Mouse (Mus musculus) splenic B cell, adult 2 months (primary cell): ENCODE measurements around the gene Ap4s1.
"Not testable (repeated sequence)": the region's sequence is repeated elsewhere in the genome, so short reads cannot be mapped to it uniquely, and the experiment has no call there.

Experiments
- DNase-seq: peaks from one replicate; pipeline ENCODE4 v3.0.0-alpha.2; 2011; ENCODE audit warnings: low read depth, low spot score
- H3K27me3 ChIP-seq: 2 replicates; pipeline ENCODE4 v1.6.1; 2012; ENCODE audit warnings: mild to moderate bottlenecking, low read length, moderate library complexity, mixed read lengths; ENCODE audit not compliant: control insufficient read depth, poor library complexity, insufficient read depth, severe bottlenecking
- H3K36me3 ChIP-seq: 2 replicates; pipeline ENCODE4 v1.6.1; 2012; ENCODE audit warnings: mild to moderate bottlenecking, low read length, moderate library complexity, mixed read lengths; ENCODE audit not compliant: control insufficient read depth, poor library complexity, insufficient read depth, severe bottlenecking

The Ap4s1 gene

DNA sequence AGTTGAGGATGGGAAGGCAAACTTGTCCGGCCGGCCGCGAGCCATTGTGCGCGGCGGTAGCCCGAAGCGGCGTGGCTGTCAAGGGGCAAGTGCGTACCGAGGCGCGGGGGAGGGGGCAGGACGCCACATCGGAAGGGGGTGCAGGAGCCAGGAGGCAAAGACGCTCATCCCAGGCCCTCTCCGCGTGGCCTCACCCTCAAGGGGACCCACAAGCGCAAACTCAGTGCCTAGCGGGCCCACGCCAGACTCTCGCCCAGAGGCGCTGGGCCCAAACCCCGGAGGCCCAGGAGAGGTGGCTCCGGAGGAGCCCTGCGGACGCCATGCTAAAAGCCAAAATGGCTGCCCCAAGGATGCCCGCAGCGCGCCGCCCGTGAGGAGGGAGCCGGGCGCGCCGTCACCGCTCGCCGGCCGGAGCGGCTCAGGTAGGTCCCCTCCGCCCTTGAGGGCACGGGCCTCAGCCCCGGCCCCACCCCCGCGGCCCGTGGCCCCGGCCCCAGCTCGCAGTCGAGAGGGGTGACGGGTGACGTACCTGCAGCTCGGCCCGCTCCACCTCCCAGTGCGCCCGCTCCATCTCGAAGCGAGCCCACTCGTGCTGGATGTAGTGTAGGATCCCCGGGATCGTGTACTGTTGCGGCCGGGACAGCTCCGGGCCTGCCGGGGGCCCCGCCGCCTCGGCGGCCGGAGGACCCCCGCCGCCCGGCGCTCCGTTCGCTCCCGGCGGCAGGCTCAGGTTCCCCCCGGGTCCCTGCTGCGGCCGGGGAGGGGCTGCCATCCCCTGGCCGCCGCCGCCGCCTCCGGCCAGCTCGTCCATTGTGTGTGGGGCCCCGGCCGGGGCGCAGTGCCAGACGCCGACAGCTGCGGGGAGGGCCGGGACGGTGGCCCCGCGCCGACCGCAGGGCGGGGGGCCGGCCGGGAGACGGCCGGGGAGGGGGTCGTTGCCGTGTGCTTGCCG lies at the start of gene Ap4s1:
TSS of gene Ap4s1 (plus strand) at position 141 of the 952 bp plus-strand sequence.
- peak; percentile 73 for DNase-seq
- Histone ChIP-seq H3K27me3 (no peaks in the 10 kb centered on the region), H3K36me3 (no peaks in the 10 kb centered on the region)

- Histone ChIP-seq H3K27me3 (no peaks in the 10 kb centered on the region), H3K36me3 (0 out of 2 replicates have a peak, but pooled peaks cover 2% of the 10 kb centered on the region)
- peak; percentile 10 for DNase-seq
Measured at GRCm38 (mm10) chr12:51641871-51642270, 49.0 kb upstream of the Ap4s1 start.

DNA sequence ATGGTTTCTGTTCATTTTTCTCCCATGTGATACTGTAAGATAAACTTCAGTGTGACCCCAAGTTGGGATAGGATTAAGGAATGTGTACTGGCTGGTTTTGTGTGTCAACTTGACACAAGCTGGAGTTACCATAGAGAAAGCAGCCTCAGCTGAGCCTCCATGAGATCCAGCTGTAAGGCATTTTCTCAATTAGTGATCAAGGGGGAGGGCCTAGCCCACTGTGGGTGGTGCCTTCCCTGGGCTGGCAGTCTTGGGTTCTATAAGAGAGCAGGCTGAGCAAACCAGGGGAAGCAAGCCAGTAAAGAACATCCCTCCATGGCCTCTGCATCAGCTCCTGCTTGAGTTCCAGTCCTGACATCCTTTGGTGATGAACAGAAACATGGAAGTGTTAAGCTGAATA lies 41.4 kb upstream of the Ap4s1 start:
- H3K27me3 ChIP-seq, DNase-seq, H3K36me3 ChIP-seq: not testable (repeated sequence)

DNA sequence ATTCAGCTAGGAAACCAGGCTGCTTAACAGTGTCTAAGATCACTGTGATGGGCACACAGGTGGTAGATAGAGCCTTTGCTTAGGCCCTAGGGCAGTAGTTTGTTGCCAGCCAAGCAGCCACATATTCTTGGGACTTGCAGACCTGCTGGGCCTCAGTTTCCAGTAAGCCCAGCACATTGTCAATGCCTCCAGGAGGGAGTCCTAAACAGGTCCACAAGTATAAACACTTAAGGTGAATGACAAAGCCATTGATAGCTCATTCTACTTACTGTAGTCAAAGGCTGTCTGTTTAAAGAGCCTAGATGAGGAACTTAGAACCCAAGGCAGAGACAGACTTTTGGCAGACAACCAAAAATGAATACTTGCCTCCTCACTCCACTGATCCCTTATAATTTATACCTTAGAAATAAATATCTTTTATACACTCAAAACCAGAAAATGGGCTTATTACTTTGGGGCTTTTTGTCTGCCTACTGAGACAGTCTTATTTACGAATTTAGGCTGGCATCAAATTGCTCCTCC lies 34.8 kb upstream of the Ap4s1 start:
- H3K36me3 ChIP-seq: no peaks in the 10 kb centered on the region; the same call in 1 of the 2 replicates
- no peaks in the 10 kb centered on the region for H3K27me3 ChIP-seq
- DNase-seq: no peak

DNA sequence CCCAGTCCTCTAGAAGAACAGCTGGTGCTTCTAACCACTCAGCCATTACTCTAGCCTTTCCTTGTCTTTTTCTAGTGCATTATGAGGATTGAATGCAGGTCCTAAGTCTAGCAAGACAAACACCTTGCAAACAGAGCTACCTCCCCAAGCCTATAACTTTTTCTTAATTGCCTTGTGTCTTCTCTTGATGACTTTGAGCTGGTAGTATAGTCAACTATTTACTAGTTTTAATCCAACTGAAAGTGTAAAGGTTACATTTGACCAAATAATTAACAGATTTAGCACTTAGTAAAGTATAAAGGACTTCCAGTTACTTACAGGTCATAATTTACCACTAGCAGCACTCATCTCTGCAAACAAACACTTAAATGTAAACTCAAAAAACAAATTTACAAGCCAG lies 27.8 kb upstream of the Ap4s1 start:
- DNase-seq: no peak

GRCm38 (mm10) chr12:51663908-51664307 lies 26.9 kb upstream of the Ap4s1 start:
- H3K36me3 ChIP-seq: no peaks in the 10 kb centered on the region
- no peaks in the 10 kb centered on the region for H3K27me3 ChIP-seq
- no peak for DNase-seq

More for the DNA sequence above, 27.8 kb upstream of the Ap4s1 start:
- Histone ChIP-seq H3K36me3 (no peaks in the 10 kb centered on the region), H3K27me3 (no peaks in the 10 kb centered on the region)

DNA sequence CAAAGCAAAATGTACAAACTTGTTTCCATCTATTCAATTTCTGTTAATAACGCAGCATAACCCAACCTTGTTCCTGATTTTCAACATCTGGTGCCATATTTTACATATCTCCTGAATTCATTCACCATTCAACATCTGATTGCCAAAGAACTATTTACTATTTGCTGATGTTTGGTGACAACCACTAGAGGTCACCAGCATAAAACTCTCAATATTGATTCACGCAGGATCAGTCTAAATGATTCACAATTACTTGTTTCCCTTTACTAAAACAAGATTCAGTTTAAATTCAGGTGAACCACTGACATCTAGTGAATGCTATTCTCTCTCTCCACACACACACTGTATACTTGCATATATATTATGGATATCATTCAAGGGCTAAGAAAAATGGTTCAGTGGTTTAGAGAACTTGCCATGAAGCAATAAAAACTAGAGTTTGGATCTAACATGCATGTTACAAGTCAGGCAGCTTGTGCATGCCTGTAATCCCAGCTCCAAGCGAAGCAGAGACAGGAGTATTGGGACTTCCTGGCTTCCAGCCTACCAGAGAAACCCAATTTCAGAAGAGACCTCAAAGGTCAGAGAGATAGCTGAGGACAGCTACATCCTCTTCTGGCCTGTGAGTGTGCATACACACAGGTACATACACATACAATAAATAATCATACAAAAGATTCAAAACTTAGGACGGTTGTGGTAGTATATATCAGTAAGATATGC lies 24.0 kb upstream of the Ap4s1 start:
- DNase-seq: peak; percentile 56
- no peaks in the 10 kb centered on the region for H3K36me3 ChIP-seq
- no peaks in the 10 kb centered on the region for H3K27me3 ChIP-seq

DNA sequence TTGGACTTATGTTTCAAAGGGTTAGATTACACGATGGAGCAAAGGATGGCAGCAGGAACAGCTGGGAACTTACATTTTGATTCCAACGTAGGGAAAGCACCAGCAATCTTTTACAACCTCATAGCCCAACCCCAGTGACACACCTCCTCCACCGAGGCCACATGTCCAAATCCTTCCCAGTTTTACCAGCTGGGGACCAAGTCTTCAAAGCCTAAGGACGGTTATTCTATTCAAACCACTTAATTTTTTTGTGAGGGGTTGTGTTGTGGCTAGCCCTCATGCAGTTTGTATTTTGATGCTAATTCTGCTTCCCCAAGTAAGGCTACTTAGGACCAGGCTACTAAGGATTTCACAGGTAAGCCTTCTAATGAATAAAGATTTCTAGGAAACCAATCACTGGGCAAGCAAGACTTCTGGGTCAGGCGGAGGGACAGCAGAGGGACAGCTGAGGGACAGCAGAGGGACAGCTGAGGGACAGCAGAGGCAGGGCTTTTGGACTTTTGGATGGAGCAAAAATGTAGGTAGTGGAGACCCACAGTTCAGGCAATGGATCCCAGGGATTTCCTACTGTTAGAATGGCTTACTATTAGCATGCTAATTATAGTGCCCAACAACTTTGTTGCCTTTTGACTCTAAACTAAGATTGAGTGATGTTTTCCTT lies 19.5 kb upstream of the Ap4s1 start:
- Histone ChIP-seq H3K36me3 (no peaks in the 10 kb centered on the region), H3K27me3 (no peaks in the 10 kb centered on the region)
- DNase-seq: no peak

- Histone ChIP-seq H3K36me3 (no peaks in the 10 kb centered on the region), H3K27me3 (no peaks in the 10 kb centered on the region)
- no peak for DNase-seq
Measured at GRCm38 (mm10) chr12:51673270-51673669, 17.6 kb upstream of the Ap4s1 start.

- Histone ChIP-seq H3K27me3 (no peaks in the 10 kb centered on the region), H3K36me3 (no peaks in the 10 kb centered on the region)
- no peak for DNase-seq
Measured at GRCm38 (mm10) chr12:51676442-51676841, 14.4 kb upstream of the Ap4s1 start.

DNA sequence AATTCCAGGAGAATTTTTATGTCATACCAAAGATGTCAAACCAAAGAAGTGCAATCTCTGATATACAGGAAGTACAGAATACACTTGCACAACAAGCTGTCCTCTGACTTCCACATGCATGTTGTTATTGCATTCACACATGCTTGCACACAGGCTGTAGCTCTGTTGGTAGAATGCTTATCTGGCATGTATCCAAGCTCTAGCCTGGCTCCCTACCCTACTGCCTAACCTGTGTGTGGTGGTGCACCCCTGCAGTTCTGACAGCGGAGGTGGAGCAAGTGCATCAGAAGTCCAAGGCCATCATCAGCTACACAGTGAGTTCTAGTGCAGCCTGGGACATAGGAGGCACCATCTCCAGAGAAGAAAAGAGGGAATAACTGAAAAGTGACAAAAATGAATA lies 12.0 kb upstream of the Ap4s1 start:
- Histone ChIP-seq H3K27me3 (no peaks in the 10 kb centered on the region), H3K36me3 (no peaks in the 10 kb centered on the region)
- DNase-seq: peak; percentile 32

DNA sequence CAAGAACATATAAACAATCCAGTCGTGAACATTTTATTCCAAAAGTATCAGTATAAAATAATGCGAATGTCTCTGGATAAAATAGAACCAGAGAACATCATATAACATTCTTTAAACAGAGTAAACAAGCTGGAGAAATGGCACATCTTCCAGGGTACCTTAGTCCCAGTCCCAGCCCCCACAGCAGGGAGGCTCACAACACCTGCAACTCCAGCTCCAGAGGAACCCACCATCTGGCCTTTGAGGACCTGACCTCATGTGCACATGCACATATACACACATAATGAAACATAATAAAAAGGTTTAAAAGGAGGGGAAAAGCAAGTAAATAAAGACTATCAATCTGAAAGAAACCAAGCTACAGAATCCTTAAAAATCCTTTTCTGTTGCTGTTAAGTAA lies 2.3 kb upstream of the Ap4s1 start:
- DNase-seq: no peak
- Histone ChIP-seq H3K36me3 (no peaks in the 10 kb centered on the region), H3K27me3 (no peaks in the 10 kb centered on the region)

- Histone ChIP-seq H3K36me3 (no peaks in the 10 kb centered on the region; the same call in 1 of the 2 replicates), H3K27me3 (no peaks in the 10 kb centered on the region)
- DNase-seq: peak; percentile 96
Measured at GRCm38 (mm10) chr12:51691845-51692632, 1.2 kb downstream of the Ap4s1 start, which contains the start of gene Strn3. Gene Strn3, minus strand, starts transcription at chr12:51691897.

DNA sequence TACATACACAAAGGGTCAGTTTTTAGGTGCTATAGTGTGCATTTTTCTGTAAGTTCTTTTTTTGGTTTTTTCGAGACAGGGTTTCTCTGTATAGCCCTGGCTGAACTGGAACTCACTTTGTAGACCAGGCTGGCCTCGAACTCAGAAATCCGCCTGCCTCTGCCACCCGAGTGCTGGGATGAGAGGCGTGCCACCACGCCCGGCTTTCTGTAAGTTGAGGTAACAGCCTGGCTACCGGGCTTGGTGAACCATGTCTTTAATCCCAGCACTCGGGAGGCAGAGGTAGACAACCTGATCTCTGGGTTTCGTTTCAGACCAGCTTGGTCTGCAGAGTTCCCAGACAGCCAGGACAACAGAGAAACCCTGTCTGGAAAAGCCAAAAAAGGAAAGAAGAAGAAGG lies 2.0 kb downstream of the Ap4s1 start:
- DNase-seq, H3K27me3 ChIP-seq, H3K36me3 ChIP-seq: not testable (repeated sequence)
